Mouse (Mus musculus): ENCODE data around the gene Ltbr. TPM values are rescaled to one million over a fixed set of nuclear protein-coding genes. Genes with fewer than 3 reads are reported as not detected.
"Not testable (repeated sequence)": the region's sequence is repeated elsewhere in the genome, so short reads cannot be mapped to it uniquely, and the experiment has no call there.

Ltbr gene
- total RNA-seq, 2 experiments from 2014 or later: 25.0 to 28.7 TPM

- DNase-seq: peak in 1 of 2 experiments; percentile 37
These were observed 917 bp downstream of the Ltbr start for GRCm38 (mm10) chr6:125312581-125313355.

- no peak for DNase-seq
These were observed 1.5 kb downstream of the Ltbr start for GRCm38 (mm10) chr6:125312171-125312570.

GRCm38 (mm10) chr6:125309406-125309805 is 4.3 kb downstream of the Ltbr start:
- DNase-seq: no peak

DNA sequence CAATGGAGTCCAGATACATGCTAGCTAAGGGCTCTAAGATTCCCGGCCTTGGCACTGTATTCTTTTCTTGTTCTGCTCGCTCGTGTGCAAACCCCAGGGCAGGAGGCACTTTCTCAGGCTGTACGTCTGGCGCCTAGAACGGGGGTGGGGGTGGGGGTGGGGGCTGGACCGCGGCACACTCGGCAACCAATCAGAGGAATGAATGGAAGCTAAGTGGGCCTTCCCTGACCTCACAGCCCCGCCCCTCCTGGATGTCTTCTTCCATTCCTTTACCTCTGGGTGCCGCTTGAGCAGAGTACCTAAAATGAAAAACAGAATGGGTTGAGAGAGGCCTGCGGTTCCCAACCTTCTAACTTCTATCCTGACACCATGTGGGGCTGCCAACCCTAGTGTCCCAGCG is 4.8 kb downstream of the Ltbr start:
- no peak for DNase-seq

DNA sequence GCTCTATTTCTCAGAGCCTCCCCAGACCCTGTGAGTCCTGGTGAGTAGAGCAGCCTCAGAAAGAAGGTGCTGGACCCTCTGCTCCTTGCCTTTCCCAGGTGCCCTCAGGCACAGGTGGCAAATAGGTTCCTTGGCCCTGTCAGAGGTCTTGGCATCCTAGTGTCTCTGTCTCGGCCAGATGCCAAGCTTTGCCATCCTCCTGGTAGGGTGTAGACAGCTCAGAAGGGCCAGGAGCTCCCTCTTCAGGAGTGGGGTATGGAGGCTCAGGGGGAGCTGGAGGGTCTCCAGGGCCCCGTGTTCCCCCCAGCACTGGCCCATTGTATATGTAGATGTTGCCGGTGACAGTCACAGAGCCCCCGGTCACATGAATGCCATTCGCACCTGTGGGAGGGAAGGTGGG is 6.6 kb downstream of the Ltbr start:
- no peak for DNase-seq

- DNase-seq: no peak
These were observed 8.2 kb downstream of the Ltbr start for GRCm38 (mm10) chr6:125305465-125305864.

GRCm38 (mm10) chr6:125304408-125304807 is 9.3 kb downstream of the Ltbr start:
- DNase-seq: not testable (repeated sequence)

GRCm38 (mm10) chr6:125303242-125303641 is 10.4 kb downstream of the Ltbr start:
- DNase-seq: no peak

DNA sequence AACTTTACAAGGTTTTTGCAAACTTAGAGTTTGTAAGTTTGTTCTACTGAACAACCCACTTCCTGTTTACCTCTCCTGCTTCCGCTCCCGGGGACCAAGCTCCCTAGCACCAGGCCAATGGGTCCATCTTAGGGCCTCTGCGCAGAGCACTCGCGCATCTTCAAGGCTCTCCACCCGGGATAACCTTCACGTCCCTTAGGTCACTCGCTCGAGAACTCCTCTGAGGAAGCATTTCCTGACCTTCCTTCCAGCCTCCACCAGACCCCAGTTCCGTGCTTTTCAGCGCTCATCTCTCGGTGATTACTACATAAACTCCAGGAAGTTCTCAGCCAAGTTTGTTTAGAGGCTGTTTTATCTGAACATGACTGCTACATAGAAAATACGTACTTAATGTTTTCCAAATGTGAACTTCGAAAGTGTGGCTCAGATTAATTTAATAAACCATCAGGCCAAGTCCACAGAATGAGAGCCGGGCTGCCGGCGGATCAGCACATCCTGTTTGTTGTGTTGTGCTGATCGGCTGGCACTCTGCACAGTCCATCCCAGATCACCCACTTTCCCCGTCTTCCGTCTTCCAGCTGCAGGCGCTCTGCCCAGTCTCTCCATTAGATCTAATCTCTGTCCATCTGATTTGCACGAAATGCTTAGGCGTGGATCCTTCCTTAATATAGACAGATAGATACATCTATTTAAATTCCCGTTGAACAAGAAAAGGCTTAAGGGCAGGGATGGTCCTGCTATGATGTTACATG is 11.3 kb downstream of the Ltbr start:
- DNase-seq: peak in 1 of 2 experiments; percentile 35

DNA sequence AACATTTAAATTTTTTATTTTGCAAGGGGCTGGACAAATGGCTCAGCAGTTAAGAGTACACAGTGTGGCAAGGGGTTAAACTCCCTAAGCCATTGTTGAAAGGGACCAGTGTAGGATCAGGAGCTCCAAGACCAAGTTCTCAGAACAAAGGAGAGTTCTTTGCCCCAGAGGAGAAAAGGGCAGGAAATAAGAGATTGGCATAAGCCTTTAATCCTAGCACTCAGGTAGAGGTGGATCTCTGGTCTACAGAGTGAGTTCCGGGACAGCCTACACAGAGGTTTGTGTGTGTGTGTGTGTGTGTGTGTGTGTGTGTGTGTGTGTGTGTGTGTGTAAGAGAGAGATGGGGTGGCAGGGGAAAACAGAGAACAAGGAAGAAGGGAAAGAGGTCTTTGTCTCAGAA is 12.7 kb downstream of the Ltbr start:
- no peak for DNase-seq

GRCm38 (mm10) chr6:125297149-125297820 is 16.4 kb downstream of the Ltbr start:
- no peak for DNase-seq

GRCm38 (mm10) chr6:125294049-125294448 is 19.6 kb downstream of the Ltbr start:
- no peak for DNase-seq

GRCm38 (mm10) chr6:125292256-125292655 is 21.4 kb downstream of the Ltbr start:
- no peak for DNase-seq

GRCm38 (mm10) chr6:125291329-125291728 is 22.4 kb downstream of the Ltbr start:
- no peak for DNase-seq

- no peak for DNase-seq
These were observed 25.0 kb downstream of the Ltbr start for GRCm38 (mm10) chr6:125288730-125289129.

DNA sequence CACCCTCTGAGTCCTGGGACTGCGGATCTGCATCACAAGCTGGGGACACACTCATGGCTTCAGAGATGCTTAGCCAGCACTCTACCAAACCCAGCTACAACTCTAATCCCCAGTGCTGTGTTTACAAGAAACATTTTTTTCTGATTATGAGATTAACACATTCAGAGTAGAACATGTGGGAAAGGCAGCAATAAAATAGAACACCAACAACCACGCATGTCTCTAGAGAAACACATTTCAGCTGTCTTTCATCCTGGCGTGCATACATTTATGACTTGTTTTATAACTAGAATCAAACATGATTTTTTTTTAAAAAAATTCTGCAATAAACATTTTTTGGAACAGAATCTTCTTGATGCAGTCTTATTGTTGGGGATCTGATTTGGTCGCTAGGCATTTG is 26.7 kb downstream of the Ltbr start:
- DNase-seq: no peak

GRCm38 (mm10) chr6:125285890-125286289 is 27.8 kb downstream of the Ltbr start, which contains the start of gene Tuba3a:
TSS of gene Tuba3a (minus strand) at chr6:125286042.
- DNase-seq: no peak

DNA sequence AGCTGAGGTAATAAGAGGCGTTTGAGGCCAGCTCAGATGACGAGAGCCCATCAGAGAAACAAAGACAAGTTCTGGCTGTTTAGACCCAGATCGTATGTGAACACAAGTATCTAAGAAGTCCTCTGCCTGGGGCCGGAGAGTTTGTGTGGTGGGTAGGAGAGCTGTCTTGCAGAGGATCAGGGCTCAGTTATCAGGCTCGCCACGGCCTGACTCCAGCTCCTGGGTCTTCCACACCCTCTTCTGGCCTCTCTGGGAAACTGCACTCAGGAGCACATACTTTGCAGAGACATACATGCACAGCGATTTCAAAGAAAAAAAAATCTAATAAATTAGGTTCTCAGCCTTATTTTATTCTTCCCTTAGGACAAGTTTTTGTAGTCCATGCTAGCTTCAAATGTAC is 28.9 kb downstream of the Ltbr start:
- no peak for DNase-seq

GRCm38 (mm10) chr6:125284250-125284649 is 29.4 kb downstream of the Ltbr start:
- no peak for DNase-seq

DNA sequence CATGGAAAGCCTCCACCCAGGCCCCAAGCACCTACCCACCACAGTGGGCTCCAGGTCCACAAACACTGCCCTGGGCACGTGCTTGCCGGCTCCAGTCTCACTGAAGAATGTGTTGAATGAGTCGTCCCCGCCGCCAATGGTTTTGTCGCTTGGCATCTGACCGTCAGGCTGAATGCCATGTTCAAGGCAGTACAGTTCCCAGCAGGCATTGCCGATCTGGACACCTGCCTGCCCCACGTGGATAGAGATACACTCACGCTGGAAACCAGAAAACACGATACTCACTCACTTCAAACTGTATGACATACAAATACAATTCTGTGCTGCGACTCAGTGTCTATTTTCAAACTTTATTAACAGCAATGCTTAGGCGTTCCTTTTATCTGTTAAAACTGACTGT is 31.0 kb downstream of the Ltbr start:
- not testable (repeated sequence) for DNase-seq

- DNase-seq: no peak
These were observed 34.0 kb downstream of the Ltbr start for GRCm38 (mm10) chr6:125279729-125280128.

GRCm38 (mm10) chr6:125274841-125275563 is 38.7 kb downstream of the Ltbr start:
- DNase-seq: peak; percentile 37 to 47
